Mouse (Mus musculus) testis, adult 2 months (tissue): ENCODE results near the gene Cpm.

Experiments
- CTCF ChIP-seq: fragments of 200-500 bp; IDR thresholded peaks from 2 replicates; pipeline ENCODE4 v1.5.1; 2012; ENCODE audit warnings: low read depth, mild to moderate bottlenecking, inconsistent platforms, low read length, moderate library complexity; ENCODE audit not compliant: control insufficient read depth, insufficient read depth, insufficient replicate concordance
- POLR2A ChIP-seq: fragments of 200-500 bp; IDR thresholded peaks from 2 replicates; pipeline ENCODE4 v1.6.1; 2012; ENCODE audit warnings: low read depth, mild to moderate bottlenecking, inconsistent platforms, low read length, moderate library complexity; ENCODE audit not compliant: control insufficient read depth

GRCm38 (mm10) chr10:117712191-117712754 is 83.0 kb downstream of the Cpm start:
- no peak for TF ChIP-seq CTCF
- TF ChIP-seq POLR2A: no peak
